Mouse (Mus musculus): ENCODE measurements at regions not wholly inside any gene's neighbourhood (a gene's known extent, or its start where the extent isn't known, plus 50 kb on each side); places are given as distances from the start of the nearest gene placed in this dataset.

GRCm38 (mm10) chr4:87501791-87502190, 271.5 kb upstream of the Slc24a2 start:
- H3K27me3 ChIP-seq (replicated peaks; ENCODE audit: control insufficient read depth, insufficient read depth, low read length): no peaks in the 10 kb centered on the region
- H3K9ac ChIP-seq (ENCODE audit: low read depth, low read length): no peak overlapping the region
- ATAC-seq (ENCODE audit: low read depth): no peak
- H3K9me3 ChIP-seq (ENCODE audit: control insufficient read depth, low read length): no peaks in the 10 kb centered on the region
- DNase-seq (ENCODE audit: low spot score): no peak
- H3K27ac ChIP-seq (replicated peaks; ENCODE audit: low read depth, low read length): no peak overlapping the region
- H3K4me2 ChIP-seq (ENCODE audit: low read depth, low read length): no peak overlapping the region
- H3K36me3 ChIP-seq (ENCODE audit: control insufficient read depth, insufficient read depth, low read length): no peaks in the 10 kb centered on the region
- H3K4me1 ChIP-seq (ENCODE audit: control insufficient read depth, insufficient read depth, low read length): no peaks in the 10 kb centered on the region
- H3K4me3 ChIP-seq (ENCODE audit: low read depth, low read length): no peak overlapping the region
- WGBS: 79% methylated on average over 4 of the region's 4 CpGs

GRCm38 (mm10) chr4:87500441-87500840, 270.2 kb upstream of the Slc24a2 start:
- ATAC-seq (ENCODE audit: low read depth): no peak
- Histone ChIP-seq H3K4me3 (ENCODE audit: low read depth, low read length) (no peak overlapping the region), H3K4me2 (ENCODE audit: low read depth, low read length) (no peak overlapping the region), H3K27ac (replicated peaks; ENCODE audit: low read depth, low read length) (no peak overlapping the region), H3K9ac (ENCODE audit: low read depth, low read length) (no peak overlapping the region), H3K9me3 (ENCODE audit: control insufficient read depth, low read length) (no peaks in the 10 kb centered on the region), H3K27me3 (replicated peaks; ENCODE audit: control insufficient read depth, insufficient read depth, low read length) (no peaks in the 10 kb centered on the region), H3K36me3 (ENCODE audit: control insufficient read depth, insufficient read depth, low read length) (no peaks in the 10 kb centered on the region), H3K4me1 (ENCODE audit: control insufficient read depth, insufficient read depth, low read length) (no peaks in the 10 kb centered on the region)
- 56% methylated on average over 2 of the region's 2 CpGs for WGBS
- DNase-seq (ENCODE audit: low spot score): no peak

GRCm38 (mm10) chr4:87487798-87488197, 257.5 kb upstream of the Slc24a2 start:
- Histone ChIP-seq H3K4me2 (ENCODE audit: low read depth, low read length) (no peak overlapping the region), H3K27me3 (replicated peaks; ENCODE audit: control insufficient read depth, insufficient read depth, low read length) (no peaks in the 10 kb centered on the region), H3K4me1 (ENCODE audit: control insufficient read depth, insufficient read depth, low read length) (no peaks in the 10 kb centered on the region), H3K27ac (replicated peaks; ENCODE audit: low read depth, low read length) (no peak overlapping the region), H3K9me3 (ENCODE audit: control insufficient read depth, low read length) (peaks cover 11% of the 10 kb centered on the region), H3K36me3 (ENCODE audit: control insufficient read depth, insufficient read depth, low read length) (no peaks in the 10 kb centered on the region), H3K9ac (ENCODE audit: low read depth, low read length) (no peak overlapping the region), H3K4me3 (ENCODE audit: low read depth, low read length) (no peak overlapping the region)
- ATAC-seq (ENCODE audit: low read depth): no peak
- WGBS: 73% methylated on average over 3 of the region's 3 CpGs
- no peak for DNase-seq (ENCODE audit: low spot score)

GRCm38 (mm10) chr4:87475537-87475936, 245.3 kb upstream of the Slc24a2 start:
- Histone ChIP-seq H3K9me3 (ENCODE audit: control insufficient read depth, low read length) (no peaks in the 10 kb centered on the region), H3K4me2 (ENCODE audit: low read depth, low read length) (no peak overlapping the region), H3K27ac (replicated peaks; ENCODE audit: low read depth, low read length) (no peak overlapping the region), H3K4me1 (ENCODE audit: control insufficient read depth, insufficient read depth, low read length) (peaks cover 11% of the 10 kb centered on the region), H3K9ac (ENCODE audit: low read depth, low read length) (no peak overlapping the region), H3K27me3 (replicated peaks; ENCODE audit: control insufficient read depth, insufficient read depth, low read length) (no peaks in the 10 kb centered on the region), H3K36me3 (ENCODE audit: control insufficient read depth, insufficient read depth, low read length) (no peaks in the 10 kb centered on the region), H3K4me3 (ENCODE audit: low read depth, low read length) (no peak overlapping the region)
- DNase-seq (ENCODE audit: low spot score) (no peak), ATAC-seq (ENCODE audit: low read depth) (no peak)
- 86% methylated on average over 1 of the region's 1 CpGs for WGBS

- Histone ChIP-seq H3K9ac (ENCODE audit: low read depth, low read length) (no peak overlapping the region), H3K36me3 (ENCODE audit: control insufficient read depth, insufficient read depth, low read length) (no peaks in the 10 kb centered on the region), H3K27ac (replicated peaks; ENCODE audit: low read depth, low read length) (no peak overlapping the region), H3K4me3 (ENCODE audit: low read depth, low read length) (no peak overlapping the region), H3K4me2 (ENCODE audit: low read depth, low read length) (no peak overlapping the region), H3K27me3 (replicated peaks; ENCODE audit: control insufficient read depth, insufficient read depth, low read length) (no peaks in the 10 kb centered on the region), H3K9me3 (ENCODE audit: control insufficient read depth, low read length) (no peaks in the 10 kb centered on the region), H3K4me1 (ENCODE audit: control insufficient read depth, insufficient read depth, low read length) (peaks cover 11% of the 10 kb centered on the region)
- DNase-seq (ENCODE audit: low spot score) (no peak), ATAC-seq (ENCODE audit: low read depth) (no peak)
- WGBS: 83% methylated on average over 16 of the region's 16 CpGs
These were observed 243.2 kb upstream of the Slc24a2 start for GRCm38 (mm10) chr4:87473331-87474039.

GRCm38 (mm10) chr4:87472787-87473186, 242.5 kb upstream of the Slc24a2 start:
- WGBS: 56% methylated on average over 1 of the region's 1 CpGs
- no peak overlapping the region for H3K4me2 ChIP-seq (ENCODE audit: low read depth, low read length)

GRCm38 (mm10) chr4:87471385-87471784, 241.1 kb upstream of the Slc24a2 start:
- Histone ChIP-seq H3K4me1 (ENCODE audit: control insufficient read depth, insufficient read depth, low read length) (peaks cover 23% of the 10 kb centered on the region), H3K4me2 (ENCODE audit: low read depth, low read length) (no peak overlapping the region), H3K36me3 (ENCODE audit: control insufficient read depth, insufficient read depth, low read length) (no peaks in the 10 kb centered on the region), H3K27me3 (replicated peaks; ENCODE audit: control insufficient read depth, insufficient read depth, low read length) (no peaks in the 10 kb centered on the region), H3K9me3 (ENCODE audit: control insufficient read depth, low read length) (no peaks in the 10 kb centered on the region), H3K4me3 (ENCODE audit: low read depth, low read length) (no peak overlapping the region), H3K9ac (ENCODE audit: low read depth, low read length) (no peak overlapping the region), H3K27ac (replicated peaks; ENCODE audit: low read depth, low read length) (peak overlapping the region; percentile 6; the same call in 1 of the 2 replicates)
- DNase-seq (ENCODE audit: low spot score) (peak; percentile 85), ATAC-seq (ENCODE audit: low read depth) (peak; percentile 77)
- 19% methylated on average over 5 of the region's 5 CpGs for WGBS

More at GRCm38 (mm10) chr4:87472787-87473186, 242.5 kb upstream of the Slc24a2 start:
- Histone ChIP-seq H3K4me3 (ENCODE audit: low read depth, low read length) (no peak overlapping the region), H3K9ac (ENCODE audit: low read depth, low read length) (no peak overlapping the region), H3K4me1 (ENCODE audit: control insufficient read depth, insufficient read depth, low read length) (peaks cover 16% of the 10 kb centered on the region), H3K9me3 (ENCODE audit: control insufficient read depth, low read length) (no peaks in the 10 kb centered on the region), H3K27ac (replicated peaks; ENCODE audit: low read depth, low read length) (no peak overlapping the region), H3K36me3 (ENCODE audit: control insufficient read depth, insufficient read depth, low read length) (no peaks in the 10 kb centered on the region), H3K27me3 (replicated peaks; ENCODE audit: control insufficient read depth, insufficient read depth, low read length) (no peaks in the 10 kb centered on the region)
- ATAC-seq (ENCODE audit: low read depth) (no peak), DNase-seq (ENCODE audit: low spot score) (no peak)

- DNase-seq (ENCODE audit: low spot score): no peak
- Histone ChIP-seq H3K4me3 (ENCODE audit: low read depth, low read length) (no peak overlapping the region), H3K4me1 (ENCODE audit: control insufficient read depth, insufficient read depth, low read length) (peaks cover 23% of the 10 kb centered on the region), H3K36me3 (ENCODE audit: control insufficient read depth, insufficient read depth, low read length) (no peaks in the 10 kb centered on the region), H3K9ac (ENCODE audit: low read depth, low read length) (no peak overlapping the region), H3K9me3 (ENCODE audit: control insufficient read depth, low read length) (no peaks in the 10 kb centered on the region), H3K27me3 (replicated peaks; ENCODE audit: control insufficient read depth, insufficient read depth, low read length) (no peaks in the 10 kb centered on the region), H3K27ac (replicated peaks; ENCODE audit: low read depth, low read length) (no peak overlapping the region), H3K4me2 (ENCODE audit: low read depth, low read length) (no peak overlapping the region)
- no peak for ATAC-seq (ENCODE audit: low read depth)
These were observed 237.3 kb upstream of the Slc24a2 start for GRCm38 (mm10) chr4:87467600-87467999.

GRCm38 (mm10) chr4:87467018-87467417, 236.7 kb upstream of the Slc24a2 start:
- Histone ChIP-seq H3K4me3 (ENCODE audit: low read depth, low read length) (no peak overlapping the region), H3K9ac (ENCODE audit: low read depth, low read length) (no peak overlapping the region), H3K36me3 (ENCODE audit: control insufficient read depth, insufficient read depth, low read length) (no peaks in the 10 kb centered on the region), H3K27ac (replicated peaks; ENCODE audit: low read depth, low read length) (no peak overlapping the region), H3K27me3 (replicated peaks; ENCODE audit: control insufficient read depth, insufficient read depth, low read length) (no peaks in the 10 kb centered on the region), H3K4me2 (ENCODE audit: low read depth, low read length) (no peak overlapping the region), H3K4me1 (ENCODE audit: control insufficient read depth, insufficient read depth, low read length) (peaks cover 27% of the 10 kb centered on the region), H3K9me3 (ENCODE audit: control insufficient read depth, low read length) (no peaks in the 10 kb centered on the region)
- ATAC-seq (ENCODE audit: low read depth) (no peak), DNase-seq (ENCODE audit: low spot score) (peak; percentile 63)
- 62% methylated on average over 8 of the region's 8 CpGs for WGBS
